Mouse (Mus musculus) ovary, postnatal 10 days (tissue): ENCODE measurements around the gene Smarcd3.

Experiments
- DNase-seq: peaks from one replicate; pipeline ENCODE4 v3.0.0; 2022; ENCODE audit warnings: low spot score

Smarcd3 gene

GRCm38 (mm10) chr5:24620626-24621025 is 3.6 kb downstream of the Smarcd3 start:
- DNase-seq, result no peak

DNA sequence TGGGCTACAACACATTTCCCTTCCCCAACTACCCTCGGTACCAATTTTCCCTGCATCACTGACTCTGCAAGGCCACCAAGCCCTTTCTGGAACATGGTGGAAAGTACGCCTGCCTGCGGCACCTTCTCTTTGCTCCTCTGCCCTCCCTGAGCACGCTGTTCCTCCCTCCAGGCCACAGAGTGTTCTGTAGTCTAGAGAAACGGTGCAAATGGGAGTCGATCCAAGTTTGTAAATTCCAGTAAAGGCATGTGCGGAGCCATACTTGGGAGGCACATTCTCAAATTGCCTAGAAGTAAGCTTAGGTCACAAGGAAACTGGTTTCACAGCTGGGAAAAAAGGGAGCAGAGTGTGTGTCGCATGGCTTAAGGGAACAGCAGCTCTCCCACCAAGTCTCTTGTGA is 4.1 kb downstream of the Smarcd3 start:
- DNase-seq, result no peak

DNA sequence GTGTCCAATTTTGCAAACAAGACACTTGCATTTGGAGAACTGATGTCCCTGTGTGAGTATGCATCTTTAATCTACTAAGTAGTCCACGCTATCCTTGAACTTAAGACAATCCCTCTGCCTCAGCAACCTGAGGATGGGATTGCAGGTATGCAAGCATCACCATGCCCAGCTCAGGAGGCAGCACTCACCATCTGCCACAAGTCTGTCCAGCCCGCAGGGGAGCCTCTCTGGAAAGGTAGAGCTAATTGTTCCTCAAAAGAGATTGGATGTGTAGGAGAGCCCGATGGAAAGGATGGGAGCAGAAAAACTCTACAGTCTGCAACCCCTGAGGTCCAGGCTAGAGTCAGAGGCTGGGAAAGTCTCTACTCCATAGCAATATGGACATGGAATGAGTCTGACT is 5.3 kb downstream of the Smarcd3 start:
- no peak for DNase-seq

- no peak for DNase-seq
Observed at GRCm38 (mm10) chr5:24615097-24615496, 9.1 kb downstream of the Smarcd3 start.

GRCm38 (mm10) chr5:24612302-24612649 is 11.9 kb downstream of the Smarcd3 start:
- no peak for DNase-seq

GRCm38 (mm10) chr5:24611366-24612301 is 12.6 kb downstream of the Smarcd3 start:
- DNase-seq, result no peak

GRCm38 (mm10) chr5:24609388-24609787 is 14.8 kb downstream of the Smarcd3 start:
- no peak for DNase-seq

DNA sequence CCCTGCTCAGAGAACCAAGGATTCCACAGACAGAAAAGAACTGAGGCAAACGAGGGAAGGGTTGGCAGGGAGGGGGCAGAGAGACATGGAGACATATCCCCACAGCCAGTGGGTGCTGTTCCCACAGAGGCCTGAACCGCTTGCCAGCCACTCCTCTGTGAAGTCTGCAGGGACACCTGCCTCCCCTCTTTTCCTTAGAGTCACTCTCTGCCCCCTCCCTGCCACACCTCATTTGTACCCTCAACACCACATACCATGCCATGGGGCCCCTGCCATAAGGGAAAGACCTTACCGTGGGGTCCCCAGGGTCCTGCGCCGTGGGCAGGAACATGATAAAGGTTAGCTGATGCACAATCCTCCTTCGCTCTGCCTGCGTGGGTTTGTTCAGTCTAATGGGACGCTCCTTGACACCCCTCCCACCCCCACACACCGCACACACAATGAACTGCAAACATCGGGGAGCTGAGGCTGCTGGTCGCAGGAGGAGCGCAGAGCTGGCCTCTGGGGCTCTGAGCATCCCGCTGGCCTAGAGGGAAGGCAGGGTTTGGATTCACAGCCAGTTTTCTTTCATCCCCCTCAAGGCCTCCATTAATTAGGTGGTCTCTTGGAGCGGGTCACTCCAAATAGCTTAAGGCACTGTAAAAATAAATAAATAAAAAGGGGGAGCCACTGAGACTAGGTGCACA is 18.1 kb downstream of the Smarcd3 start:
- DNase-seq, result no peak

DNA sequence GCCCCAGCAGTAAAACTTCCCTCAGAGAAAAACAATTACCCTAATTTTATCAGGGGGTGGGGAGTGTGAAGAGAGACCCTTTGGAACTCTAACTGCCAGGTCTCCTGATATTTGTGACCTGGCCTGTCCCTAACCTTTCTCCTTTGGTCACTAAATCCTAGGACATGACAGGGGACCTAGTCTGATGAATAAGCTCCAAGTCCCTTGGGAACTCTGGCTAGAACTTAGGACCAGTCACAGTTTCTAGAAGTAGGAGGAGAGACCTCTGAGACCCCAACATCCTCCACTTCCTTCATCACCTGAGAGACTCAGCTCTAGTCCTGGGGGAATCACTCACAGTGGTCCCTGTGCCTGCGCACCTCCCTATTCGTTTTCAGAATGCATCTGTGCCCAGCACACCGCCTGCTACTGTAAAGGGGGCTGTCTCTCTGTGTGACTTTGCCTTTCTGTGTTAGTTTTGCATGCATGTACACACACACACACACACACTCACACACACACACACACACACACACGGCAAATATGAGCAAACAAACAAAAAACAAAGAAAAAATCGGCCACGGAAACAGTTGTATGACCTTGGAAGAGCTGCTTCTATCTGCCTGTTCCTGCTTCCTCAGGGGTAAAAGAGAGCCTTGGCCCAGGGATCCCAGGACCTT is 18.8 kb downstream of the Smarcd3 start:
- DNase-seq, result no peak

DNA sequence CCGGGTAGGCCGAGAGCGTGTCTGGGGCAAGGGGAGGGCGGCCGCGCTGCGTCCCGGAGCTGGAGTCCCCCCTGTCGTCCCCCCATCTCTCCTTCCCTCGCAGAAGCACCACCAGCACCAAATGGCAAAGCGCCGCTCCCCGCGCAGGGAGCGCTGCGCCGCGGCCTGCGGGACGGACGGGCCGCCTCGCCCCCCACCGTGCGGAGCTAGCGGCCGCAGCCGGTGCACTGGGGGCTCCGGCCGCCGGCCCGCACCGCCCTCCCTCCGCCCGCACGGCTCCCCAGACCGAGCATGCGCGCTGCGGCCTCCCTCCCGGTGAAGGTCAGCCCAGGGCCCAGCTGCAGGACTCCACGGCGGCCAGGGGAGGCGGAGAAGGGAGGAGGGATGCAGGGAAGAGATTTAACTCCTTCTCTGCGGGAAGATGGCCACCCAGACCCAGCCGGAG is 19.5 kb downstream of the Smarcd3 start:
- DNase-seq, result peak; percentile 81

DNA sequence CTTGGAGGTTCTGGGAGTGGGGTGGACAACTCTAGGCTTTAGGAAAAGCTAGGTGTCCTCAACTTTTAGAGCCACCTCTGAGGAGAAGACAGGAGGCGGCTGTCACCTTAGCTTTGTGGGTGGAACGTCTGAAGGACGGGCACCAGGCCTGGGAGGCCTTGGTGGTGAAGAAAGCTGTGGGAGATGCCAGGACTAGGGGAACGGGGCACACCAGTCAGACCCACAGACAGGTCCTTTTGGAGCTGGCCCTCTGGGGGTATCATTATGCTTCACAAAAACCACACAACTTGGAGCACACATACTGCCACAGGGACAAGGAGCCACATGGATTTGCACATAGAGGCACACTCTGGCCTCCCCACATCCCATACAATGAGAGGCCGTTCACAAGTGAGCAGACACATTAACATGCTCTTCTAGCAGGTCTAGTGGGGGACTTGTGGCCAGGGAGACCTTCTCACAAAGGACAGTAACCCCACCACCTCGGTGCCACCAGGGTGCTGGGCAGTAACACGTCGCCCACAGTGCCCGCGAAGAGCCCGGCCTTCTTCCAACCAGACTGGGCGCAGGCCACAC is 20.0 kb downstream of the Smarcd3 start:
- DNase-seq, result no peak

DNA sequence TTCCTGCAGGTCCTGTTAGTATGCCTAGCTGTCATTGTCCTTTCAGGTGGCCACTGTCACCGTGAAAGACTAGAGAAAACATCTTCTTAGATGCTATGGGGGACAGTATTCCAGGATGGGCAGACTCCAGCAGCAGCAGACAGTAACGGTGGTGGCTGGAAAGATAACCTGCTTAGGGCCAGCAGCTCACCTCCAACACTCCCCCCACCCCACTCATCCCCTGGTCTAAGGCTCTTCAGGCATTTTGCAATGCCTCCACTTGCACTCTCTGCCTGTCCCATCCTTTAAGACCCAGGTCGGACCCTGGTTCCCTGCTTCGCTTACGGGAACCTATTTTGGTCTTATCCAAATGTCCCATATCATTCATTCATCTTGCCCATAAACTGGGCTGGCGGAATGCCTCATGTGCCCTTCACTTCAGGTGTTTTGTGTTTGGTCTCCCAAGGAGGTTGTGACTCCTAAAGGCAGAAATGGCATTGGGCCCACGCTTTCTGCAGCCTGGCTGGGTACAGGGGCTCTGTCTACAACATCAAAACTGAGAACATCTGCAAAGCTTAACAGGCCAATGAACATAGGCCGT is 20.7 kb downstream of the Smarcd3 start:
- DNase-seq, result no peak

GRCm38 (mm10) chr5:24602751-24603343 is 21.4 kb downstream of the Smarcd3 start:
- no peak for DNase-seq

DNA sequence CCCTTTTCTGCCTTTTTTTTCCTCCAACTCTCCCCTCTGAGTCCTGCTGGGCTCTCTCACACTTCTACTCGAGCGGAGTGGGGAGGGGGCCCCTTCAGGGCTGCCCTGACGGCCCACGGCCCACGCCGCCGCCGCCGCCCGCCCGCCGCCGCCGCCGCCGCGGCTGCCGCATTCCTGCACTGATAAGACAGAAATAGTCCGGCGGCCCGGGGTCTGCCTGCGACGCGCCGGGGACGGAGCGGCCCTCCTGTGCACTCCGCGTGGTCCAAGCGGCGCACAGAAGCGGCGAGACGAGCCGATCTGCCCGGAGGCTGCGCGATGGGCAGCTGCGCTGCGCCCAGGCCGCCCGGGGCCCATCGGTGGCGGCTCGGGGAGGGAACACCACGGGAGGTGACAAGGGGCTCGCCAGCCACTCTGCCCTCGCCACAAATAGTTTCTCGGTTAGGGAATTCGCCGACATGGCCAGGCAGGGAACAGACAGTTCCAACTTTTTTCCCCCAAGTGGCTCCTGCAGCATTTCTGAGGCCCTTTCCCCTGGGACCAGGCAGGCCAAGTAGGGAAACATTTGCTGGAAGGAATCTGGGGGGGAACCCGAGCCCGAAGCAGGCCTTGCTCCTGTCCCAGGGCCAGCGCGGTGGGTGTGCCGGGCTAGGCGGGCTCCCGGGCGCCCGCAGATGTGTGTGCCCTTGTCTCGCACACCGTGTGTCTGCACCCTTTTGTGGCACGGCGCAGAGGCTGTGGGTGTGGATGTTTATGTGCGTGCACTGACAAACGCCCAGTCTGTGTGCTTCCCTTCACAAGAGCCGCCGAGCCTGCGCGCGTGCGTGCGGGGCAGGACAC is 22.1 kb downstream of the Smarcd3 start:
- DNase-seq, result peak; percentile 68

DNA sequence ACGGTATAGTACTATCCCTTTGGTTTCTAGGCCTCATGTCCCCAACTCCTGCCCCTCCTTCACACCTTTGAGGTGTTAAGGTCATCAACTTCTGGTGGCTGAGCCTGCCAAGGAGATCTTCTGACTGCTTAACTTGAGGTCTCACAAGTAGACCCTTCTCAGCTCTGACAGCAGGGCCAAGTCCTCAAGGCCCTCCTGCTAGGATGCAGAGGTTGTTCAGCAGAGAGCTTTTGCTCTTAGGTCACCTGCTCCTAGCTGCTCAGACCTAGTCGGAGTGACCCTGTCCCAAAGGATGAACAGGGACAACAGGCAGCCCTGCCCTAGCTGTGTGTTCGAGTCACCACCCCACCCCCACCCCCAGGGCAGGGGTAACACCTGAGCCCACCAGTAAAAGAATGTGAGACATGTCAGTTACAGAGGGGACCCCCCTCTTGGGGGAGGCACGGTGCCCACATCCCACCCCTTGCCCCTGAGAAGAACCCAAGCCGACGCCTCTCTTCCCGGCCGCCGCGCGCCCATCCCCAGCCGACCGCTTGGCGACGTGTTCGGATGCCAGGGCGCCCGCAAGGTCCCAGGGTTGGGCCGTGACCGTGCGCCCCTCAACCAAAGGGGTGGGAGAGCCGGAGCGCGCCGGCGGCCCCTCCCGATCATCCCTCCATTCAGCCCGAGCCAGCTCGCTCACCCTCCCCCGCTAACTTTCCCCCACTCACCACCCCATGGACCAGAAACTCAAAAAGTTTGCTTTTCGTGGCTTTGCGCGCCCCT is 23.0 kb downstream of the Smarcd3 start:
- DNase-seq, result no peak

- no peak for DNase-seq
Observed at GRCm38 (mm10) chr5:24600236-24600635, 24.0 kb downstream of the Smarcd3 start.

GRCm38 (mm10) chr5:24599137-24599536 is 25.1 kb downstream of the Smarcd3 start:
- DNase-seq, result no peak

- no peak for DNase-seq
Observed at GRCm38 (mm10) chr5:24598570-24599006, 25.6 kb downstream of the Smarcd3 start.

DNA sequence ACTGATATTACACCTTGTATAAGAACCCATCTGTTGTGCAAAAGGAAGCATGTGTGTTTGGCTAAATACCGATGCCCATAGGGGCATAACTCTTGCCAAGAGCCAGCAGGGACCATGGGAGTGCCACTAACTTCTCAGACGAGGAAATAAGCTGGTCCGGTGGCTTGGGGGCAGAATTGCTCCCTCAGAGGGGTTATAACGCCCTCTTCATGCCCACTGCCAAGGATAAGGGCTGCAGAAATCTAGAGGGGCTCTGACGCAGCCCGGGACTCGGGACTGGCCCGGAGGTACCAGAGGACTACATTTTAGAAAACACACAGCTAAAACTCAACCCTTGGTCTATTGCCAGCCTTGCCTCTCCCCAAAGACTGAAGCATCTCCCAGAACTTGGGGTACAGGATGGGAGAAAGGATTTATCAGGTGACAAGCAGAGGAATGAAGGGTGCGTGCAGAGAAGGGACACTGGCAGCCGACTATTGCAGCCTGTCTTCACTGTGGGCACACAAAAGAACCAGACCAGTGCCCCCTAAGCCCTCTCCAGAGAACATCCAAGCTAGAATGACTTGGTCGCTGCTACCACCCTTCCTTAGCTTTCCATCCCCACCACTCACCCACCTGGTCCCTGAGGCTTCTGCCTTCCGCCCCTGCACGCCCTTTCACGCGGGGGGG is 26.2 kb downstream of the Smarcd3 start:
- no peak for DNase-seq
